ENCODE assay signal across 8 mouse cellular contexts in genomic region chr8:122224650-122225022, GRCm38 (mm10). TPM values are rescaled to one million over a fixed set of nuclear protein-coding genes. Genes with fewer than 3 reads are reported as not detected.
A peak's percentile ranks its signal among the peaks of the same experiment; 100 is the strongest.
DNase-seq lines count a peak whose midpoint lies in the region; ATAC-seq and TF ChIP-seq lines count a peak whose summit lies in the region.

No protein-coding gene starts in this region.

- H3K4me3 ChIP-seq in lung, embryonic 14.5 days (ENCODE audit: low read depth, low read length): no peak overlapping the region
- no peak overlapping the region for H3K4me3 ChIP-seq in hindbrain, embryonic 13.5 days
- H3K4me3 ChIP-seq in neural tube, embryonic 15.5 days (replicated peaks): no peak overlapping the region

- WGBS in lung, embryonic 14.5 days: 57% methylated on average over 6 of the region's 6 CpGs
- 54% methylated on average over 6 of the region's 6 CpGs for WGBS in hindbrain, embryonic 13.5 days
- 57% methylated on average over 6 of the region's 6 CpGs for WGBS in neural tube, embryonic 15.5 days

- peak; percentile 35 to 39 for DNase-seq in adrenal gland, postnatal 36 days
- DNase-seq in adrenal gland, adult 18-20 months (ENCODE audit: low spot score in 2 of 2): no peak
- DNase-seq in lung, embryonic 14.5 days: peak; percentile 35
- no peak for DNase-seq in lung, postnatal 36 days
- DNase-seq in ovary, postnatal 14 days (ENCODE audit: low spot score): no peak

- H3K27ac ChIP-seq in lung, embryonic 14.5 days (ENCODE audit: low read depth): no peak overlapping the region
- H3K27ac ChIP-seq in hindbrain, embryonic 13.5 days: peak overlapping the region; percentile 77
- peak overlapping the region; percentile 64 for H3K27ac ChIP-seq in neural tube, embryonic 15.5 days (replicated peaks)

- H3K36me3 ChIP-seq in lung, embryonic 14.5 days (ENCODE audit: insufficient read depth): no peaks in the 10 kb centered on the region
- no peaks in the 10 kb centered on the region for H3K36me3 ChIP-seq in hindbrain, embryonic 13.5 days
- H3K36me3 ChIP-seq in neural tube, embryonic 15.5 days: no peaks in the 10 kb centered on the region

- no peak overlapping the region for H3K4me2 ChIP-seq in lung, embryonic 14.5 days
- no peak overlapping the region for H3K4me2 ChIP-seq in hindbrain, embryonic 13.5 days
- H3K4me2 ChIP-seq in neural tube, embryonic 15.5 days: no peak overlapping the region

- ATAC-seq in lung, embryonic 14.5 days (ENCODE audit: insufficient read depth): no peak
- peak; percentile 50 for ATAC-seq in hindbrain, embryonic 13.5 days (ENCODE audit: low FRiP score)
- ATAC-seq in neural tube, embryonic 15.5 days (ENCODE audit: low FRiP score): peak; percentile 43; the same call in 1 of the 2 replicates
- ATAC-seq in monocyte, adult 5-6 weeks (replicated peaks; ENCODE audit: insufficient number of reproducible peaks, low FRiP score, low TSS enrichment, poor library complexity, severe bottlenecking): no peak

- peak; percentile 48 for TF ChIP-seq CTCF in lung, embryonic 14.5 days (IDR thresholded peaks at IDR 0.05; ENCODE audit: low read depth)

- 0 out of 2 replicates have a peak, but pooled peaks cover 3% of the 10 kb centered on the region for H3K4me1 ChIP-seq in lung, embryonic 14.5 days (ENCODE audit: insufficient read depth)
- H3K4me1 ChIP-seq in hindbrain, embryonic 13.5 days (replicated peaks): peaks cover 18% of the 10 kb centered on the region
- H3K4me1 ChIP-seq in neural tube, embryonic 15.5 days: peaks cover 15% of the 10 kb centered on the region

- H3K9ac ChIP-seq in lung, embryonic 14.5 days: no peak overlapping the region
- H3K9ac ChIP-seq in hindbrain, embryonic 13.5 days: no peak overlapping the region
- H3K9ac ChIP-seq in neural tube, embryonic 15.5 days (replicated peaks): no peak overlapping the region

- H3K27me3 ChIP-seq in lung, embryonic 14.5 days (ENCODE audit: insufficient read depth, low read length): peaks cover 10% of the 10 kb centered on the region
- H3K27me3 ChIP-seq in hindbrain, embryonic 13.5 days: peaks cover 40% of the 10 kb centered on the region
- H3K27me3 ChIP-seq in neural tube, embryonic 15.5 days (replicated peaks): peaks cover 29% of the 10 kb centered on the region

- no peaks in the 10 kb centered on the region for H3K9me3 ChIP-seq in lung, embryonic 14.5 days (ENCODE audit: low read depth, low read length)
- H3K9me3 ChIP-seq in hindbrain, embryonic 13.5 days: no peaks in the 10 kb centered on the region
- no peaks in the 10 kb centered on the region for H3K9me3 ChIP-seq in neural tube, embryonic 15.5 days (replicated peaks)

RNA-seq across cellular contexts. Expression of gene Zfpm1, which starts 57.3 kb away (rescaled TPM):
- 10 to 100 TPM; 14.0 to 15.5 TPM for total RNA-seq in adrenal gland, postnatal 36 days (2021)
- 10 to 100 TPM; 11.8 to 14.2 TPM for total RNA-seq in adrenal gland, adult 18-20 months (2021)
- 2.7 and 2.9 TPM in 2 replicates for polyA plus RNA-seq in lung, embryonic 14.5 days (2014; fragmentation: Nextera tagmentation; extraction: Ambion mirVana)
- polyA plus RNA-seq in hindbrain, embryonic 13.5 days (2015; fragmentation: Nextera tagmentation; extraction: Ambion mirVana): 1.4 and 1.5 TPM in 2 replicates
- polyA plus RNA-seq in neural tube, embryonic 15.5 days (2015; fragmentation: Nextera tagmentation; extraction: Ambion mirVana): 1.00 and 1.4 TPM in 2 replicates
- 7.9 to 23.3 TPM (median 10.3 TPM) in 3 replicates for total RNA-seq in monocyte, adult 5-6 weeks (2017)

Comparison
In these comparisons a context has a peak if more than half of its experiments do, and no peak if none do; other contexts are left out.
1. DNase-seq: peak in adrenal gland, postnatal 36 days (2 of 2) and lung, embryonic 14.5 days (single experiment); none in adrenal gland, adult 18-20 months (0 of 2), lung, postnatal 36 days (single experiment) and ovary, postnatal 14 days (single experiment).
2. ATAC-seq: peak in hindbrain, embryonic 13.5 days (single experiment) and neural tube, embryonic 15.5 days (single experiment); none in lung, embryonic 14.5 days (single experiment) and monocyte, adult 5-6 weeks (single experiment).